Mouse (Mus musculus) megakaryocyte, embryonic 14.5 days (primary cell): Measurements from ENCODE around the gene B4galt5.
"Not testable (repeated sequence)": the region's sequence is repeated elsewhere in the genome, so short reads cannot be mapped to it uniquely, and the experiment has no call there.

Source experiments
- FLI1 ChIP-seq: IDR thresholded peaks from 2 replicates; pipeline ENCODE4 v1.6.1; 2012; ENCODE audit warnings: low read length, inconsistent platforms, mixed read lengths
- GATA1 ChIP-seq: IDR thresholded peaks from 3 replicates; pipeline ENCODE4 v1.6.1; 2012; ENCODE audit warnings: mixed read lengths, low read length, inconsistent platforms, borderline replicate concordance

GRCm38 (mm10) chr2:167396420-167396819 is 47.4 kb upstream of the B4galt5 start:
- not testable (repeated sequence) for TF ChIP-seq GATA1, FLI1
